Mouse (Mus musculus) thymus, adult 2 months (tissue): ENCODE data around the gene Olfr325. TPM values are rescaled to one million over a fixed set of nuclear protein-coding genes. Genes with fewer than 3 reads are reported as not detected.

Experiments used
- DNase-seq: peaks from one replicate; pipeline ENCODE4 v3.0.0; 2021
- H3K27ac ChIP-seq: fragments of 200-500 bp; 2 replicates; pipeline ENCODE4 v1.5.1; 2012; ENCODE audit warnings: low read length, control low read depth; ENCODE audit not compliant: control insufficient read depth, insufficient read depth
- H3K27me3 ChIP-seq: fragments of 200-500 bp; 2 replicates; pipeline ENCODE4 v1.6.1; 2012; ENCODE audit warnings: mild to moderate bottlenecking, low read length, moderate library complexity, mixed read lengths; ENCODE audit not compliant: control insufficient read depth, insufficient read depth
- H3K36me3 ChIP-seq: fragments of 200-500 bp; 2 replicates; pipeline ENCODE4 v1.6.1; 2012; ENCODE audit warnings: mild to moderate bottlenecking, low read length, moderate library complexity; ENCODE audit not compliant: control insufficient read depth, insufficient read depth
- H3K4me1 ChIP-seq: fragments of 200-500 bp; replicated peaks from 2 replicates; pipeline ENCODE4 v1.6.1; 2012; ENCODE audit warnings: low read length; ENCODE audit not compliant: control insufficient read depth, insufficient read depth
- H3K4me3 ChIP-seq: fragments of 200-500 bp; 2 replicates; pipeline ENCODE4 v1.5.1; 2012; ENCODE audit warnings: mild to moderate bottlenecking, low read length, control low read depth, moderate library complexity; ENCODE audit not compliant: control insufficient read depth, insufficient read depth
- CTCF ChIP-seq: fragments of 200-500 bp; IDR thresholded peaks from 2 replicates; pipeline ENCODE4 v1.5.1; 2012; ENCODE audit warnings: mild to moderate bottlenecking, control low read depth, low read length, moderate library complexity, borderline replicate concordance; ENCODE audit not compliant: control insufficient read depth, poor library complexity, insufficient read depth; ENCODE audit errors: extremely low read depth
- POLR2A ChIP-seq: fragments of 200-500 bp; IDR thresholded peaks from 2 replicates; pipeline ENCODE4 v1.6.1; 2012; ENCODE audit warnings: mild to moderate bottlenecking, low read length, control low read depth, moderate library complexity; ENCODE audit not compliant: control insufficient read depth, poor library complexity, insufficient read depth; ENCODE audit errors: extremely low read depth
- WGBS: fragments of 180-500 bp; shearing (Covaris S2); methylation state at CpG from one replicate; pipeline ENCODE4 v1.1.7; 2018; 5-methylcytosine and 5-hydroxymethylcytosine counted together
- polyA plus RNA-seq: library from polyadenylated mRNA; depleted of rRNA; stranded (reverse); fragments of >200 nt; gene quantifications from 2 replicates; pipeline ENCODE4 v1.2.3, GENCODE M21; 2012

Olfr325 gene
- polyA plus RNA-seq, 1 experiment, result not detected

DNA sequence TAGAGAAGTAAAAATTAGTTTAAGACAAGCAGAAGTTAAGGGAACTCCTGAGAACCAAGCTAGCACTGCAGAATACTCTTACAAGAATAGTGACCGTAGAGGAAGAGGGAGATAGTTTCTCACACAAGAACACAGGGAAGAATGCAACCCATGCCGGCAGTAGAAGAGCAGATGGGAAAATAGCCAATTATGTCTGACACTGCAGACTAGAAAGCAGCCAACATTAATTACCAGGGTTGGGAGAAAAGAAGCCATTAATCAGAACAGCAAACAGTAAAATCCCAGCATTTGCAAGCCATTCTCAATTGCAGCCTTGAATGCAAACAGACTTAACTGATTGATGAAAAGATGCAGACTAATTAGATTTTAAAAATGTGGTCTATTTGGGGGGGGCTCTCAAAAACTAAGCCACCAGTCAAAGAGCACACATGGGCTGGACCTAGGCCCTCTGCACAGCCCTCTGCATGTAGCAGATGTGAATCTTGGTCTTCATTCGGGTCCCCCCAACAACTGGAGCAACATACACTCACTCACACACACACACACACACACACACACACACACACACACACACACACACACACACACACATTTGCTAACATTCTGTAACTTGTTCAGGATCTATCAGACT lies 11.2 kb downstream of the Olfr325 start:
- no peak overlapping the region for H3K27ac ChIP-seq
- WGBS, result 81% methylated on average over 3 of the region's 3 CpGs
- H3K4me1 ChIP-seq, result no peaks in the 10 kb centered on the region
- no peak for DNase-seq
- no peaks in the 10 kb centered on the region for H3K36me3 ChIP-seq
- H3K4me3 ChIP-seq, result no peak overlapping the region
- no peaks in the 10 kb centered on the region for H3K27me3 ChIP-seq
- no peak for TF ChIP-seq POLR2A
- TF ChIP-seq CTCF, result no peak

DNA sequence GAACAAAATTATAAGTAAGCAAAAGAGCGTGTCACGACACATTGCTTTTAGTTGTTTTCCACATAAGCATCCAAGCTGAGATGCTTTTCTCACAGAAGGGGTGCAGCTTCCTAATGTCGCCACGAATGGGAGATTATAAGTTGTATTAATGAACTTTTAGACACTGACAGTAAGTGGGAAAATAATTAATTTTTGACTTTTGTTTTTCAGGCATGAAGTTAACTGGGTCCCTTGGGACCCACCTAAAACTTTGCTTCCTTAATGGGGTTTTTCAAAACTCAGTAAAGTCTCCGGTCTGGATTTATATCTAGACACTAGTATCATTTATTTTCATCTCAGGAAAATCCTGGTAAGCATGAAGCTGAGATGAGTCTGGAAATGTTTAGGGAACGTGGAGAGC lies 17.3 kb downstream of the Olfr325 start, which contains the start of gene Olfr324:
TSS of gene Olfr324 (plus strand) at position 301 of the 400 bp plus-strand sequence.
- H3K36me3 ChIP-seq, result no peaks in the 10 kb centered on the region
- no peak for DNase-seq
- no peak within 1 kb of the TSS for H3K4me3 ChIP-seq
- TF ChIP-seq POLR2A (no peak), CTCF (no peak)
- H3K27me3 ChIP-seq, result no peaks in the 10 kb centered on the region
- no peaks in the 10 kb centered on the region for H3K4me1 ChIP-seq
- 90% methylated on average over 6 of the region's 6 CpGs for WGBS
- no peak within 1 kb of the TSS for H3K27ac ChIP-seq

- Histone ChIP-seq H3K4me1 (no peaks in the 10 kb centered on the region), H3K27me3 (no peaks in the 10 kb centered on the region), H3K4me3 (no peak overlapping the region), H3K36me3 (no peaks in the 10 kb centered on the region), H3K27ac (no peak overlapping the region)
- TF ChIP-seq CTCF (no peak), POLR2A (no peak)
- WGBS, result 88% methylated on average over 13 of the region's 13 CpGs
- DNase-seq, result no peak
Measured at GRCm38 (mm10) chr11:58597837-58598236, 20.3 kb downstream of the Olfr325 start.

DNA sequence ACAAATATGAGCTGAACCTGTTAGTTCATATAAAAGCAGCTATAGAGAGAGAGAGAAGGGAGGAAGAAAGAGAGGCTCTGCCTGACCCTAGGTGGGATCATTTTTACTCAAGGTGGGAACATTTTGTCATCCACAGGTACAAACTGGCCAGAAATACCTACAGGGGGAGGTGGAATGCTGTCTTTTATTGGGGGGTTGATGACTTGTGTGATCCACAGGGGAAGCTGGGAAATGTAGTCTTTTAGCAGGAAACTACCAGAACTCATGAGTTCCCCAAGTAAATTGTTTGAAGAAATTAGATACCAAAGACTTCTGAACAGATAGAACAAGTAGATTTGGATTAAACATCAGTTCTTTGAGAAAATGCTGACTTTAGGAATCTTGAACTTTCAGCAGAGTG lies 24.5 kb downstream of the Olfr325 start:
- H3K36me3 ChIP-seq, result no peaks in the 10 kb centered on the region
- H3K4me1 ChIP-seq, result no peaks in the 10 kb centered on the region
- TF ChIP-seq POLR2A (no peak), CTCF (no peak)
- H3K27me3 ChIP-seq, result no peaks in the 10 kb centered on the region
- no peak overlapping the region for H3K4me3 ChIP-seq
- H3K27ac ChIP-seq, result no peak overlapping the region
- DNase-seq, result no peak

DNA sequence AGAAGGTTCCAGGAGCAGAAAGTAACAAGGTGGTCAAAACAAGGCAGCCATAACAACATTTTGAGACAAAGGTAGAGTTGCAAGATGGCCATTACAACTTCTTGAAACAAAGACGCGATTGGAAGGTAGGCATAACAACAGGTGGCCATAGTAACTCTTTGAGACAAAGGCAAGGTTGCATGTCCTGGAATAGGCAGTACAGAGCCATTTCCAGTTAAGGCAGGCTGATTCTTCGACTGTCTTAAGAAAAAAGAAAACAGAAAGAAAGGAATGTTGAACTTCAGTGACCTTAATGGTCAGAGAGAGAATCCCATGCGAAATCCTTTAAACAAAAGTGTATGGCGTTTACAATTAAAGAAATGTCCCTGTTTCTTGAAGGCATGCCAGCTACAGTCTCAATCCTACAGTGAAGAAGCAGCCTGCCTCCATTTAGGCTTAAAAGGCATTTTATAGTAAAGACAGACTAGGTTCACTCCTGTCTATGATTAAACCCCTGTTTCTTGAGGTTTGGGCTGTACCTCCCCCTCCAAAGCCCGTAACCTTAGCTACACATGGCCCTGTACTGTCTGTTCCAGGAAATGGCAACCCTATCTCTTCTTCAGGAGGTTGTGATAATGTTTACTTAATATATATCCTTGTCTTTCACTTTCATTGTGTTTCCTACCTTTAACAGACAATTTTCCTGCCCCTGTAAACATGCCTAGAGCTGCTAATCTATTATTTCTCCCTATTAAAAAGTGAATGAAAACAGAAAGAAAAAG lies 25.4 kb downstream of the Olfr325 start:
- Histone ChIP-seq H3K27ac (no peak overlapping the region), H3K27me3 (no peaks in the 10 kb centered on the region), H3K36me3 (no peaks in the 10 kb centered on the region), H3K4me3 (no peak overlapping the region), H3K4me1 (no peaks in the 10 kb centered on the region)
- DNase-seq, result no peak
- 86% methylated on average over 6 of the region's 6 CpGs for whole genome bisulfite sequencing
- no peak for TF ChIP-seq CTCF

DNA sequence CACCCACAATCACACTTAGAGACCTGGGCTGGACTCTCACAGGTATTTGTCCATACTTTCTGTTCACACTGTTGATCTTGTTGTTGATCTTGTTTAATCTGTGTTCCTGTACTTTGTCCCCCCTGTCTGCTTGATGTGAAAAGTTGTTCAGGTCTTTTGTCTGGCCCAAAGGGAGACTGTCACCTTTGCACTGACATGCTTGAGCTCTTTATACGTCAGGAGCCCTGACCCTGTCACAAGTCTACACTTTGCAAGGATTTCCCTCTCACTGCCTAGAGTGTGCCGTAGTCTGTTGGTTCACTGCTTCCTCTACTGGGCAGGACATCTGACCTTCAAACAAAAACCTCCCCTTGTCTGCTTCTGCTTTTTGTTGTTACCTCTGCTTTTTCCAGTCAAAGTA lies 27.2 kb downstream of the Olfr325 start:
- no peak for TF ChIP-seq CTCF
- 30% methylated on average over 2 of the region's 2 CpGs for WGBS
- DNase-seq, result no peak
- H3K4me3 ChIP-seq, result no peak overlapping the region
- no peaks in the 10 kb centered on the region for H3K4me1 ChIP-seq
- H3K36me3 ChIP-seq, result no peaks in the 10 kb centered on the region
- H3K27me3 ChIP-seq, result no peaks in the 10 kb centered on the region
- H3K27ac ChIP-seq, result no peak overlapping the region

GRCm38 (mm10) chr11:58605228-58605627 lies 27.7 kb downstream of the Olfr325 start:
- no peaks in the 10 kb centered on the region for H3K4me1 ChIP-seq
- WGBS, result 90% methylated on average over 3 of the region's 3 CpGs
- no peak for TF ChIP-seq POLR2A
- TF ChIP-seq CTCF, result no peak
- no peak overlapping the region for H3K4me3 ChIP-seq
- H3K27me3 ChIP-seq, result no peaks in the 10 kb centered on the region
- no peaks in the 10 kb centered on the region for H3K36me3 ChIP-seq
- no peak overlapping the region for H3K27ac ChIP-seq
- DNase-seq, result no peak
